Mouse (Mus musculus): Measurements from ENCODE around the gene Abca15. TPM values are rescaled to one million over a fixed set of nuclear protein-coding genes. Genes with fewer than 3 reads are reported as not detected.
A peak's percentile ranks its signal among the peaks of the same experiment; 100 is the strongest.
"Not testable (repeated sequence)": the region's sequence is repeated elsewhere in the genome, so short reads cannot be mapped to it uniquely, and the experiment has no call there.

Gene Abca15
- 11.6 and 16.2 TPM in 2 replicates for polyA plus RNA-seq (2012; rRNA removed)

DNA sequence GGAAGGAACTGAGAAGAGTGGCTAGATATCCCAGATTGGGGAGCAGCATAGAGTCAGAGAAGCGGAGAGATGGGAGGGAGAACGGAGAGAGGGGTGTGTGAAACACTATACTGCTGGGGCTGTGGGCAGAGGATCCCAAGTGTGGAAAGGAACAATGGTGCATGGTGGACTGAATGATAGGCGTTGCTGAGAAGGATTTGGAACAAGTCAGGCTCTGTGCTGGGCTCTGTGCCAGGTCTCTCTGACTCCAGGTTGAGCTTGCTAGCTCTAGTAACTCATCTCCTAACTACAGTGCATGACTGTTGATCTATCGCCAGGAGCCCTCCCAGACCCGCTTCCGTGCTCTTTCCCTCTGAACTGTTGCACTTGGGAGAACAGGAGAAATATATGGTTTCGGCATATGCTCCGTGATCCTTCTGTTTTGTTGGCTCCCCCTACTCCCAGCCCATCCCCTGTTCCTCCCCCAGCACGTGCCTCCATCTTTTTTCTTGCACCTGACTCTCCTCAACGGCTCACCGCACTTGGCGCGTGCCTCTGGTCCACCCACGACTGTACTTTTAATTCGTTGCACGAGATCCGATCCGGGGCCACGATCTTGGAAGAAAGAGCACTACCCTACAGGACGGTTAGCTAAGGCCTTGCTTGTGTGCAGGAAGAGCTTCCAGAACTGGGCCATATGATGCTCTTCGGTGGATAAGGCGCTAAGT is at the start of gene Abca15:
TSS of gene Abca15 (plus strand) at position 584 of the 707 bp plus-strand sequence.
- TF ChIP-seq POLR2A (IDR thresholded peaks at IDR 0.05; ENCODE audit: control insufficient read depth, low read depth, low read length) (peak; percentile 35; the same call in 1 of the 2 replicates), CTCF (IDR thresholded peaks at IDR 0.05; ENCODE audit: control insufficient read depth, insufficient read depth, insufficient replicate concordance, low read depth, low read length) (no peak)
- Histone ChIP-seq H3K27ac (ENCODE audit: control insufficient read depth, insufficient read depth, low read depth, low read length) (no peak within 1 kb of the TSS), H3K4me1 (ENCODE audit: control insufficient read depth, insufficient read depth, low read length) (peaks cover 12% of the 10 kb centered on the region), H3K27me3 (ENCODE audit: control insufficient read depth, insufficient read depth, low read length) (no peaks in the 10 kb centered on the region), H3K36me3 (ENCODE audit: control insufficient read depth, insufficient read depth, low read length) (no peaks in the 10 kb centered on the region), H3K4me3 (ENCODE audit: control insufficient read depth, low read depth, low read length) (peak within 1 kb of the TSS; percentile 87)

GRCm38 (mm10) chr7:120285286-120285685 is 43.2 kb upstream of the Abca15 start:
- no peak overlapping the region for H3K4me3 ChIP-seq (ENCODE audit: control insufficient read depth, low read depth, low read length)
- H3K27me3 ChIP-seq (ENCODE audit: control insufficient read depth, insufficient read depth, low read length) = no peaks in the 10 kb centered on the region
- no peaks in the 10 kb centered on the region for H3K4me1 ChIP-seq (ENCODE audit: control insufficient read depth, insufficient read depth, low read length)
- no peak overlapping the region for H3K27ac ChIP-seq (ENCODE audit: control insufficient read depth, insufficient read depth, low read depth, low read length)
- no peaks in the 10 kb centered on the region for H3K36me3 ChIP-seq (ENCODE audit: control insufficient read depth, insufficient read depth, low read length)
- TF ChIP-seq POLR2A (IDR thresholded peaks at IDR 0.05; ENCODE audit: control insufficient read depth, low read depth, low read length) = no peak
- TF ChIP-seq CTCF (IDR thresholded peaks at IDR 0.05; ENCODE audit: control insufficient read depth, insufficient read depth, insufficient replicate concordance, low read depth, low read length) = no peak

DNA sequence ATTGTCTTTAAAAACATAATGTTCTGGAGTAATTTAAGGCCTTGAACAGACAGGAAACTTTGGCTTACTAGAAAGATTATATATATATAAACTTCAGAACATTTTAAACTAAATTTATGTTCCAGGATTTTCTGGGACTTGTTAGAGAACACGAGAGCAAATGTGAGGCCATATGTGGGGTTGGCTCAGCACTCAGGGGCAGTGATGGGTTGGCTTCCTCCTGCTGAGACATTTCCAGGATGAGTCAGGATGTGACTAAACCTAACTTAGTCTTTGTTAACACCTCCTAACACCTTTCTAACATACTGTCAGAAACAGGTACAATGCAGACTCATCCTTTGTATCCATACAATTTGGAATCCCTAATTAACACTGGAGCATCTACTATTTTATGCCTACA is 12.4 kb upstream of the Abca15 start:
- Histone ChIP-seq H3K4me1 (ENCODE audit: control insufficient read depth, insufficient read depth, low read length) (no peaks in the 10 kb centered on the region), H3K36me3 (ENCODE audit: control insufficient read depth, insufficient read depth, low read length) (no peaks in the 10 kb centered on the region), H3K4me3 (ENCODE audit: control insufficient read depth, low read depth, low read length) (no peak overlapping the region), H3K27me3 (ENCODE audit: control insufficient read depth, insufficient read depth, low read length) (no peaks in the 10 kb centered on the region), H3K27ac (ENCODE audit: control insufficient read depth, insufficient read depth, low read depth, low read length) (no peak overlapping the region)
- no peak for TF ChIP-seq CTCF (IDR thresholded peaks at IDR 0.05; ENCODE audit: control insufficient read depth, insufficient read depth, insufficient replicate concordance, low read depth, low read length)
- TF ChIP-seq POLR2A (IDR thresholded peaks at IDR 0.05; ENCODE audit: control insufficient read depth, low read depth, low read length) = no peak

DNA sequence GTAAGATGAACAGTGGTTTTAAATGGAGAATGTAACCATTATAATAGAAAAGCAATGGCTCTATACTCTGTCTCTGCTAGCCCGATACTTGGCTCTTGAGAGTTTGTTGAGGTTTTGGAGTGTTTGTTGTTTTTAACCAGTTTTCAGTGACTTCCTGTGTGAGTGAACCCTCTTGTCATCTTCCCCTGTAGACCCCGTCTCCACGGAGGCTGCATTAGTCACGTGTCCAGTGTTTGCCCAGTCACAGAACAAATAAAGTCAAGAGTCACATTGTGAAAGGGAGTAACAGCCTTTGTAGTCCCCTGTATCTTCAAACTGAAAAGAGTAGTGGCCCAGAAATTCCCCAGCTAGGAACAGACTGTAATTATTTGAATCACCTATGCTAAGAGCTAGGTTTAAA is 5.5 kb upstream of the Abca15 start:
- Histone ChIP-seq H3K4me3 (ENCODE audit: control insufficient read depth, low read depth, low read length) (no peak overlapping the region), H3K27me3 (ENCODE audit: control insufficient read depth, insufficient read depth, low read length) (no peaks in the 10 kb centered on the region), H3K36me3 (ENCODE audit: control insufficient read depth, insufficient read depth, low read length) (no peaks in the 10 kb centered on the region), H3K4me1 (ENCODE audit: control insufficient read depth, insufficient read depth, low read length) (peaks cover 5% of the 10 kb centered on the region; the same call in 1 of the 2 replicates), H3K27ac (ENCODE audit: control insufficient read depth, insufficient read depth, low read depth, low read length) (no peak overlapping the region)
- TF ChIP-seq CTCF (IDR thresholded peaks at IDR 0.05; ENCODE audit: control insufficient read depth, insufficient read depth, insufficient replicate concordance, low read depth, low read length) (no peak), POLR2A (IDR thresholded peaks at IDR 0.05; ENCODE audit: control insufficient read depth, low read depth, low read length) (no peak)

DNA sequence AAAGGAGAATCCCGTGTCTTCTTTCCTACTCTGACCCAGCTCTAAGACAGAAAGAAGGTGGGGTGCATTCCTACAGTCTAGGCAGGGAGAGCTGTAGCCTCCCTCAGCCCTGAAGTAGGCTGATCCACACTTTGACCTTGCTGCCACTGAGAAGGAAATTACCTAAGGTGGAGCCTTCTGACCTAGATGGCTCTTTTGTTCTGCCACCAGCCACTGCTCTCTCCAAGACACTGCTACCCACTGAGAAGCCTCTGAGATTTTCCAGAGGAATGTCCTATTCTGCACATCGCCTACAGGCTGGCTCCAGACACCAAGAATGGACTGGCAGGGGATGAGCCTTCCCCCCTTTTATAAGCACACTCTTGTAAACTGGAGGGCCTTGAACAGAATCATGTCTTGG is 2.6 kb upstream of the Abca15 start:
- not testable (repeated sequence) for H3K27ac ChIP-seq (ENCODE audit: control insufficient read depth, insufficient read depth, low read depth, low read length); H3K27me3 ChIP-seq (ENCODE audit: control insufficient read depth, insufficient read depth, low read length); H3K36me3 ChIP-seq (ENCODE audit: control insufficient read depth, insufficient read depth, low read length); H3K4me3 ChIP-seq (ENCODE audit: control insufficient read depth, low read depth, low read length)
- H3K4me1 ChIP-seq (ENCODE audit: control insufficient read depth, insufficient read depth, low read length) = peaks cover 12% of the 10 kb centered on the region

DNA sequence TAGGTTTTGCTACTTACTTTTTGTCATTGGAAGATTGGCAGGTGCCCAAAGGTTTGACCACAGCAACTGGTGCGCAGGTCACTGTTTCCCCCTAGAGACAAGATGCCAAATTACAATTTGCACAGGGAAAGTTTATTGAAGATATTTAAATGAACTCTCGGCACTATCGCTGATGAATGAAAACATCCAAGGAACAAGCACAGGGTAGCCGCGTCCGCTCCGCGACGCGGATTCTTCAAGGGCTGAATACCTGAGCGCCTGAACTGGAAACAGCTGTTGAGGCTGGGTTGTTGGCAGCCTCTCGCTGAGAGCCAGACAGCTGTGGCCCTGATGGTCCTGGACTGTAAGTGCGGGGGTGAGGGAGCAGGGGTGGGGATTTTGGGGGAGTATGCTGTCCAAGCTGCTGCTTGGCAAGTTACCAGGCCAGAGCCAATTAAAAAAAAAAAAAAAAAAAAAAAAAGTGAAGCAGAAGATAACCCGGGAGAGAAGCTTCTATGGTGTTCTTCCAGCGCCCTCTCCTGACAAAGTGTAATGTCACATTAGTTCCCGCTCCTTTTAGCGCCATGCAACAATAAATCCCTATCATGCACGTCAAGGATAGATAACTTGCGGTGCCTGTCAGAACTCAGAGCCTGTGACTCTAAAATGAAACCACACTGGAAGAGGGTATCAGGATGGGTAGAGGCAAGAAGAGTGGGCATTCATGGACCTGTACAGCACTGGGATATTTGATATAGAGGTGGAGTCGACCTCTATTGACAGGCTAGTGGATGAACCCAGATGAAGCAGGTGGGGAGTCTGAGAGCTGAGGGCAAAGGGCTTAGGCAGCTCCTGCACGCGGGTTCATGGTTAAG is 1.0 kb upstream of the Abca15 start:
- TF ChIP-seq CTCF (IDR thresholded peaks at IDR 0.05; ENCODE audit: control insufficient read depth, insufficient read depth, insufficient replicate concordance, low read depth, low read length) (no peak), POLR2A (IDR thresholded peaks at IDR 0.05; ENCODE audit: control insufficient read depth, low read depth, low read length) (no peak)
- H3K27me3 ChIP-seq (ENCODE audit: control insufficient read depth, insufficient read depth, low read length) = no peaks in the 10 kb centered on the region
- no peak overlapping the region for H3K27ac ChIP-seq (ENCODE audit: control insufficient read depth, insufficient read depth, low read depth, low read length)
- peak overlapping the region; percentile 87 for H3K4me3 ChIP-seq (ENCODE audit: control insufficient read depth, low read depth, low read length)
- peaks cover 12% of the 10 kb centered on the region for H3K4me1 ChIP-seq (ENCODE audit: control insufficient read depth, insufficient read depth, low read length)
- no peaks in the 10 kb centered on the region for H3K36me3 ChIP-seq (ENCODE audit: control insufficient read depth, insufficient read depth, low read length)

DNA sequence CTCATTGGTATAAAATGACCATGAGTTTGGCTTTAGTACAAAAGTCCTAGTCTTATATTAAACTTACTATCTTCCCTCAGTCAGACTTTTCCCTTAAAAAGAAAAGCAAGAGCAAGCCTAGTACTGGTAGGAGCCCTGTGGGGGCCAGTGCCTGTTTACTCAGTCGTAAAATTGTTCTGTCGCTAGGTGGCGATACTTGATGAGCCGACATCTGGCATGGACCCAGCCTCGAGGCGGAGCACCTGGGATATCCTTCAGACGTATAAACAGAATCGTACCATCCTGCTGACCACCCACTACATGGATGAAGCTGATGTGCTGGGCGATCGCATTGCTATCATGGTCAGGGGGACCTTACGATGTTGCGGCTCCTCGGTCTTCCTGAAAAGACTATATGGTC is 32.7 kb downstream of the Abca15 start:
- Histone ChIP-seq H3K36me3 (ENCODE audit: control insufficient read depth, insufficient read depth, low read length) (no peaks in the 10 kb centered on the region), H3K4me3 (ENCODE audit: control insufficient read depth, low read depth, low read length) (no peak overlapping the region), H3K4me1 (ENCODE audit: control insufficient read depth, insufficient read depth, low read length) (no peaks in the 10 kb centered on the region), H3K27me3 (ENCODE audit: control insufficient read depth, insufficient read depth, low read length) (no peaks in the 10 kb centered on the region), H3K27ac (ENCODE audit: control insufficient read depth, insufficient read depth, low read depth, low read length) (no peak overlapping the region)
- TF ChIP-seq POLR2A (IDR thresholded peaks at IDR 0.05; ENCODE audit: control insufficient read depth, low read depth, low read length) = no peak
- peak; percentile 45; the same call in 1 of the 2 replicates for TF ChIP-seq CTCF (IDR thresholded peaks at IDR 0.05; ENCODE audit: control insufficient read depth, insufficient read depth, insufficient replicate concordance, low read depth, low read length)
